Mouse (Mus musculus) ES-Bruce4 (cell line): ENCODE data around the gene Ccdc3.

Experiments used
- CTCF ChIP-seq: IDR thresholded peaks from one replicate; pipeline ENCODE4 v1.8.1; 2011; ENCODE audit warnings: low read depth, low read length
- EP300 ChIP-seq: IDR thresholded peaks from 2 replicates; pipeline ENCODE4 v1.6.1; 2011; ENCODE audit warnings: low read depth, low read length; ENCODE audit not compliant: insufficient read depth
- POLR2A ChIP-seq: IDR thresholded peaks from one replicate; pipeline ENCODE4 v1.8.1; 2011; ENCODE audit warnings: low read length; ENCODE audit not compliant: insufficient read depth

DNA sequence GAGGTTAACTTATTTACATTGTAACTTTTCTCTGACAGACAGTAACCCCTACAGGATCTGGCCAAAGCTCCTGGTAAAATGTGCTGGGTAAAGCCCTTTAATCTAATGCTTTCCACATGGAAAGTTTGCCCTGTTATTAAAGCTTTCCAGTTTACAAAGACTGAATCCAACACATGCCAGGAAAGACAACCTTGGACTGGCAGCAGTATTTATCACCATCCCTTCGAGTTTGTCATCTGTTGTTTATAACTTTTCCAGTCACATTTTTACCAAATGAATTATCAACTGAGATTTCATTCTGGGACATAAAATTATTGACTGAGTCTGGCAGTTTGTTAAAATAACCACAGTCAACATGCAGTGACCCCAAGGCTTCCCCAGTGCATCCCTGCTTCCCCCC lies 77.0 kb downstream of the Ccdc3 start:
- no peak for TF ChIP-seq POLR2A
- TF ChIP-seq CTCF, result no peak
- no peak for TF ChIP-seq EP300
